Mouse (Mus musculus) olfactory bulb, adult 2 months (tissue): ENCODE results near the gene Ptpn4.

Experiments used
- CTCF ChIP-seq: fragments of 200-500 bp; IDR thresholded peaks from 2 replicates; pipeline ENCODE4 v1.5.1; 2012; ENCODE audit warnings: low read depth, mild to moderate bottlenecking, low read length, moderate library complexity; ENCODE audit not compliant: insufficient read depth
- POLR2A ChIP-seq: fragments of 200-500 bp; IDR thresholded peaks from 2 replicates; pipeline ENCODE4 v1.6.1; 2012; ENCODE audit warnings: mild to moderate bottlenecking, low read depth, low read length, moderate library complexity; ENCODE audit not compliant: insufficient read depth

- TF ChIP-seq CTCF (no peak), POLR2A (no peak)
Observed at GRCm38 (mm10) chr1:119630428-119630827, 207.0 kb downstream of the Ptpn4 start.
